Mouse (Mus musculus) liver, postnatal 0 days (tissue): ENCODE measurements around the gene Pgm5.

Source experiments
- CTCF ChIP-seq: sonication (generic); IDR thresholded peaks from 2 replicates; pipeline ENCODE4 v1.5.1; 2016; ENCODE audit warnings: antibody characterized with exemption, low read depth
- EP300 ChIP-seq: IDR thresholded peaks from 2 replicates; pipeline ENCODE4 v1.6.1; 2016; ENCODE audit warnings: antibody characterized with exemption, low read depth, mild to moderate bottlenecking

GRCm38 (mm10) chr19:24699910-24700309 is 161.7 kb downstream of the Pgm5 start:
- TF ChIP-seq CTCF (peak; percentile 37), EP300 (no peak)
